Mouse (Mus musculus) embryo, embryonic 10 days (tissue): ENCODE results near the gene Rbmx2.

Experiments used
- DNase-seq: peaks from one replicate; pipeline ENCODE4 v3.0.0-alpha.2; 2015; ENCODE audit warnings: low spot score

The Rbmx2 gene

DNA sequence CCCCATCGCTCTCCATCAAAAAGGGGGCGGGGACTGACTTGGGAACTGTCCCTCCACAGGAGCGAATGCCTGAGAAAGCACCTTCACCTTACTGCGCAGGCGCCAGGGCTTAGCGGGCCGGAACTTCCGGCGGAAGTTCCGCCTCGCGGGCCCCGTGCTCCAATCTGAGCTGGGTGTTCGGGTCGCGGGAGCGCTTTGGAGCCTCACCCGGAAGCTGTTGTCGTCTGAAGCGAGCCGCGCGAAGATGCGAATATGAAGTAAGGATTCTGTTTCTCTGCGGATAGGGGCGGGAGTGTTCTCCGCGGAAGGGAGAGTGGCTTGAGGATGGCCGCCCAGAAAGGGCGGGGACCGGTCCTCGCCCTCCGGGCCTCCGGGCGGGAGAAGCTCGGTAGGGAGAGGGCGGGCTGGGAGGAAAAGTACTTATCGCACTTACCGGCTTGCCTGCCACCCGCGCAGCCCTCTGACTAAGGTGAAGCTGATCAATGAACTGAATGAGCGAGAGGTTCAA is at the start of gene Rbmx2:
Gene Rbmx2 (plus strand): TSS at position 141 of the 508 bp plus-strand sequence.
- peak; percentile 90 for DNase-seq

DNA sequence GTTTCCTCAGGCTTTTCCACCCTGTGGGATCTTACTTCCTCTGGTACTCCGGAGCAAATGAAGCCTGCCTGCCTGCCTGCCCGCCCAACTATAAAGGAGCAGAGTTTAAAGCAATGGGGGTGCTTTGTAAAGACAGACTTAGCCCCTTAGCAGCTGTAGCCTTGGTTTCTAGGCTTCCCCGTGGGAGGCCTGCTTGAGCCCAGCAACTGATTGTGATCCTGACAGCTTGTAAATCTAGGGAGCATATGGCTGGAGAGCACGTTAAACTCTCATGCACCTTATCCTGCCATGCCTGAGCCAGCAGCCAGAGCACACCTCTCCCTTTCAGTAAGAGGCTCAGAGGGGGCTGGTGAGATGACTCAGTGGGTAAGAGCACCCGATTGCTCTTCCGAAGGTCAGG is 28.0 kb upstream of the Rbmx2 start:
- DNase-seq: peak; percentile 38

DNA sequence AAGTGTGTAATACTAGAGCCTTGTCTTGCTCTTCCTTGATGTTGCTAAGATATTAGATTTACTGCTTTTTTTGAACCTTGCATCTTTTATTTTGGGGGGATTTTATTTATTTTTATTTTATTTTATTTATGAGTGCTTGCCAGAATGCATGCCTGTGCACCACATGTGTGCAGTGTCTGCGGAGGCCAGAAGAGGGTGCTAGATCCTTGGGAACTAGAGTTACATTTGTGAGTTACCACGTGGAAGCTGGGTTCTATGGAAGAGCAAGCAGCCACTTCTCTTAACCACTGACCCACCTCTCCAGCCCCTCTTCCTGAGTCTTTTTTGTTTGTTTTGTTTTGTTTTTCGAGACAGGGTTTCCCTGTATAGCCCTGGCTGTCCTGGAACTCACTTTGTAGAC is 25.2 kb upstream of the Rbmx2 start:
- peak; percentile 6 for DNase-seq

DNA sequence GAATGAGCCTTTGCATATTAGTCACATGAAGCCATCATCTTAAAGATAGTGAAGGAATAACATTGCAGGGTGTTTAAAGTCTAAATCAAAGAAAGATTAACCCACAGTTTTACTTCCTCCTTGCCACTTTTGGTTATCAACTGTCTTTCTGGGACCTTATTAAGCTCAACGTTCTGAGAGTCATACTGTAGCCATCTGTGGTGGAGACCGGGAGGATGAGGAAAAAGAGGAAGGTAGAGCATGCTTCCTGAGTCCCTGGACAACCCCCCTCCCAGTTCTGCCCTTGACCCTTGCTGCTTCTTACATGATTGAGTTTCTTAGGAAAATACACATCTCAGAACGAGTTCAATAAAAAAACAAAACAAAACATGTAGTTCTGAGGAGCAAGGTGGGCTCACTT is 23.1 kb upstream of the Rbmx2 start:
- no peak for DNase-seq

DNA sequence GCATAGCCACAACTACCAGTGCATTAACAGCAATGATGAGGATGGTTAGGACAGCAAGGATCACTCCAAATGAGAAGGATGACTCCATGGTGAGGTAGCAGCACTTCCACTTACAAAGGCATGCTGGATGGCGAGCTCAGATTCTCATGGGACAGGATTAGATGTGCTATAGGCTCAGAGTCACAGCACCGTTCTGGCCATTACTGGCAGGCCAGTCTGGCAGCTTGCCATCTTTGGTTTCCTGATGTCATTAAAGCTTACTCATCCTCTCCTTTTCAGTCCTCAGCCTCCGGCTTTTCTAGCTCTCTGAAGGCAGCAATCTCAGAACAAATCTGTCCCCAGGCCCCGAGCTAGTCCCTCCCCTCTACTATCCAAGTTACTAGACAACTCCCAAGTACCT is 20.6 kb upstream of the Rbmx2 start, which contains the start of gene Gpr119:
Gene Gpr119 (minus strand): TSS at position 308 of the 400 bp plus-strand sequence.
- no peak for DNase-seq

DNA sequence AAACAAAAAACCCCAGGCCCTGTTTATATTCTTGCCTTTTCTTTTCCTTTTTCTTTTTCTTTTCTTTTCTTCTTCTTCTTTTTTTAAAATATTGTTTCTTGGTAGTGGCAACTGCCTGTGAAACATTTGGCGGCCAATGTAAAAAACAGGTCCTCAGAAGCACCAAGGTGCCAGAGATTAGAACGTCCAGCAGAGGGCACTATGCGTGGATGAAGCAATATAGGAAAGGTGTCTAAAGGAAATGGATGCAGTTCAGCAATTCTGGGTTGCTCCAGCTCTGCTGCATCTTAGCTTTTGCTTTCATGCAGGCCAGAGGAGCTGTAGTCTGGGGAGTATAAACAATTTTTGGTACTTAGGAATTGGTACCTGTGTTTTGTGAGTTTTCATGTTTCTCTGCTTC is 11.4 kb upstream of the Rbmx2 start:
- DNase-seq: peak; percentile 61

DNA sequence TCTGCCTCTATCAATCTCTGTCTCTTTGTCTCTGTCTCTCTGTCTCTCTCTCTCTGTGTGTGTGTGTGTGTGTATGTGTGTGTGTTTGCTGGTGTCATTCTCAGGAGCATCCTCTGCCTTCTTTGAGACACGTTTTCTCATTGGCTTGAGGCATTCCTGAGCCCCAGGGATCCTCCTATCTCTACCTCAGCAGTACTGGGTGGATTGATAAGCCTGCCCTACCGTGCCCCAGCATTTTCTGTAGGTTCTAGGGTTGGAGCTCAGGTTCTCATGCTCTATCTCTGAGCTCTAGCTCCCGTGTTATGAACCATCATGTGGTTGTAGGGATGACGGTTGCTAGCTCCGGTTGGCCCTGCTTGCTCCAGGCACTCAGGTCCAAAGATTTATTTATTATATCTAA is 10.9 kb upstream of the Rbmx2 start:
- no peak for DNase-seq

DNA sequence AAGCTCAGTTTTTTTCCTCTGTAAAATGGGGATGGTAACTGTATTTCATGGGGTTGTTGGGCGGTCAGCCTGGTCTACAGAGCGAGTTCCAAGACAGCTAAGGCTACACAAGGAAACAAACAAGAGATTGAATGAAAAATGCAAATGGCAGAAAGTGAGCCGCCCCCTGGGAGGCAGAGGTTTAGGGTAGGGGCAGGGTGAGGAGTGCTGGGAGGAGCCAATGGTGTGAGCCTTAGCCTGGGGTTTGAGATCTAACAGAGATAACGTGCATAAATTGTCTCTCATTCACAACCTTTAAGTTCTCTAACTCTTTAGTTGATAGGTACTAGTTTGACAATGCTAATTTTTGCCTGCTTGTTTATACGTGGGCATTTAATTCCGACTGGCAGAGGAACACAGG is 344 bp upstream of the Rbmx2 start:
- DNase-seq: no peak

DNA sequence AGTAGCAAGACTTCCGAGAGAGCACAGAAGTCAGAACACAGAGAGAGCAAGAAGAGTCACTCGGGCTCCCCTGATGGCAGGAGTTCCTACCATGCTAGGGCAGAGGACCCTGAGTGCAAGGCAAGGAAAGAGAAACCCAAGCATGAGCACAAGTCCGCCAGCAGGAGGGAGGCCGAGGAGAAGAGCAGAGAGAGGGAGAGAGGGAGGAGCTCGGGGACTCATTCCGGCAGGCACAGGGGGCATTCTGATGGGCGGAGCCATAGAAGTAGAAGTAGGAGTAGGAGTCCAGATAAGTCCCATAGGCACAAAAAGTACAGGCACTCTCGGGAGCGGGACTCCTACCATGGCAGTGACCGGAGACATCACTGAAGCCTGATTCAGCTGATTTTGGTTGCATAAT is 14.9 kb downstream of the Rbmx2 start:
- DNase-seq: no peak

DNA sequence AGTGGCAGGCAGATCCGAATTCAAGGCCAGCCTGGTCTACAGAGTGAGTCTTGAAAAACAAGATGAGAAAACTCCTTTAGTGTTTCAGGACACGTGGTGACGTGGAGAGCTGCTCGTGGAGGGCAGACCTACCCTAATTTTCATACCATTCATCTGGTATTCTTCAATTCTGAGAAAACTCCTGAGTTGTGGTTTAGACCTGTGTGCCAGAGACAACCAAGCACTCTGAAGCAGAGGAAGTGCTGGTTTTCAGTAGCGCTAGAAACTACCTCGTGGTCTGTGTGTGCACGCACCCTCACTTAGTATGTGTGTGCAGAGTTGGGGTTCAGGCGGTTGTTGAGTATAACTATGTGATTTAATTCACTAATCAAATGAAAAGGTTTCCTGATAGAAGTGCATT is 18.0 kb downstream of the Rbmx2 start:
- DNase-seq: no peak

DNA sequence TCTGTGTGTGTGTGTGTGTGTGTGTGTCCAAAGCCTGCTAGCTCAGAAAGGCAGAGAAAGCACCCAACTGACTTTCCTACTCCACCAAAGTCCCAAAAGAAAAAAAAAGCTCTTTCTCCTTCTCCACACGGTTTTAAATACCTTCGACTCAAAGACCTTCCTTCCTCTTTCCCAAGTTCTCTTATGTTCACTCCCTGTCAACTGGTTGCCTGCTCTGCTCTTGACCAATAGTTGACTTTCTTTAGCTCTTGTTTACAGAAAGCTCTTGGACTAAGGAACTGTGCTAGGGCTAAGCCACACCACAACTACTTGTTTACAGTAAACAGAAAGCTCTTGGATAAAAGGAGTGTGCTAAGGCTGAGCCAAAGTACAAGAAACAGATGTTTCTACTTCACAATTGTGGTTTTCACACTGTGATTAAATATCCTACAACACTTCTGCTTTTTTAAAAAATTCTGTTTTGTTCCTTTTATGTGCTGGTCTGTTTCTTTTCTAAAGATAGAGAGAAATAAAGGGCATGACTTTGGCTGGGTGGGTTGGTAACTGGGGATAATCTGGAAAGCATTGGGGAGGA is 60.0 kb downstream of the Rbmx2 start:
- no peak for DNase-seq
